Mouse (Mus musculus) hindbrain, postnatal 0 days (tissue): ENCODE results near the gene Gnai2. TPM values are rescaled to one million over a fixed set of nuclear protein-coding genes. Genes with fewer than 3 reads are reported as not detected.
A peak's percentile ranks its signal among the peaks of the same experiment; 100 is the strongest.

ENCODE experiments used
- ATAC-seq: fragments of 200-750 bp; cut with Nextera tagmentation; 2 replicates; pipeline ENCODE4 v1.8.0; 2017; ENCODE audit warnings: mild to moderate bottlenecking, moderate TSS enrichment, moderate library complexity
- DNase-seq: peaks from one replicate; pipeline ENCODE4 v3.0.0-alpha.2; 2015; ENCODE audit warnings: low spot score
- H3K27ac ChIP-seq: fragments of 300-500 bp; sonication (generic); 2 replicates; pipeline ENCODE4 v1.5.1; 2014; ENCODE audit warnings: mild to moderate bottlenecking
- H3K27me3 ChIP-seq: fragments of 300-500 bp; sonication (generic); 2 replicates; pipeline ENCODE4 v1.6.1; 2014; ENCODE audit warnings: low read length, mixed read lengths; ENCODE audit not compliant: insufficient read depth
- H3K36me3 ChIP-seq: fragments of 300-500 bp; sonication (generic); 2 replicates; pipeline ENCODE4 v1.6.1; 2014; ENCODE audit warnings: low read length, mixed read lengths; ENCODE audit not compliant: insufficient read depth
- H3K4me1 ChIP-seq: fragments of 300-500 bp; sonication (generic); 2 replicates; pipeline ENCODE4 v1.6.1; 2014; ENCODE audit warnings: antibody characterized with exemption, low read length, mixed read lengths; ENCODE audit not compliant: insufficient read depth
- H3K4me2 ChIP-seq: fragments of 300-500 bp; sonication (generic); 2 replicates; pipeline ENCODE4 v1.6.1; 2014; ENCODE audit warnings: low read depth, mild to moderate bottlenecking, low read length, moderate library complexity, mixed read lengths
- H3K4me3 ChIP-seq: fragments of 300-500 bp; sonication (generic); 2 replicates; pipeline ENCODE4 v1.5.1; 2014; ENCODE audit warnings: low read length
- H3K9ac ChIP-seq: fragments of 300-500 bp; sonication (generic); replicated peaks from 2 replicates; pipeline ENCODE4 v1.6.1; 2014; ENCODE audit warnings: mild to moderate bottlenecking, low read length, moderate library complexity, mixed read lengths
- H3K9me3 ChIP-seq: fragments of 300-500 bp; sonication (generic); 2 replicates; pipeline ENCODE4 v1.6.1; 2016; ENCODE audit warnings: low read length, mixed read lengths
- CTCF ChIP-seq: IDR thresholded peaks from 2 replicates; pipeline ENCODE4 v1.5.1; 2016; ENCODE audit warnings: antibody characterized with exemption, control low read depth, low read depth
- WGBS: fragments of 180-500 bp; shearing (Covaris S2); extraction: QIAGEN DNeasy Blood & Tissue Kit; methylation state at CpG from one replicate; pipeline ENCODE4 v1.1.7; 2014; 5-methylcytosine and 5-hydroxymethylcytosine counted together
- polyA plus RNA-seq: library from polyadenylated mRNA; unstranded; fragments of >200 nt; fragmentation: Nextera tagmentation; extraction: Ambion mirVana; gene quantifications from 2 replicates; pipeline ENCODE4 v1.2.1, GENCODE M21; 2015
- total RNA-seq: library from RNA; depleted of rRNA; stranded (reverse); fragments of >200 nt; gene quantifications from 2 replicates; pipeline ENCODE4 v1.2.3, GENCODE M21; 2014

The Gnai2 gene
- total and polyA plus RNA-seq, 2 experiments from 2014 or later = 287 to 334 TPM

- H3K9ac ChIP-seq = no peak overlapping the region
- WGBS = 67% methylated on average over 3 of the region's 3 CpGs
- ATAC-seq = no peak
- TF ChIP-seq CTCF = no peak
- H3K27ac ChIP-seq = peak overlapping the region; percentile 93; the same call in 1 of the 2 replicates
- no peak overlapping the region for H3K4me2 ChIP-seq
- 0 out of 2 replicates have a peak, but pooled peaks cover 4% of the 10 kb centered on the region for H3K36me3 ChIP-seq
- H3K4me3 ChIP-seq = no peak overlapping the region
- H3K4me1 ChIP-seq = peaks cover 33% of the 10 kb centered on the region
- no peak for DNase-seq
- H3K27me3 ChIP-seq = no peaks in the 10 kb centered on the region
- H3K9me3 ChIP-seq = no peaks in the 10 kb centered on the region
Measured at GRCm38 (mm10) chr9:107624951-107625350, 10.2 kb downstream of the Gnai2 start.

GRCm38 (mm10) chr9:107624539-107624938 is 10.6 kb downstream of the Gnai2 start:
- WGBS = 63% methylated on average over 5 of the region's 5 CpGs
- H3K27ac ChIP-seq = peak overlapping the region; percentile 93; the same call in 1 of the 2 replicates
- no peak overlapping the region for H3K4me3 ChIP-seq
- H3K4me1 ChIP-seq = peaks cover 33% of the 10 kb centered on the region
- H3K9ac ChIP-seq = no peak overlapping the region
- H3K27me3 ChIP-seq = no peaks in the 10 kb centered on the region
- DNase-seq (no peak), ATAC-seq (no peak)
- H3K9me3 ChIP-seq = no peaks in the 10 kb centered on the region
- no peak for TF ChIP-seq CTCF
- 0 out of 2 replicates have a peak, but pooled peaks cover 4% of the 10 kb centered on the region for H3K36me3 ChIP-seq
- H3K4me2 ChIP-seq = no peak overlapping the region

- TF ChIP-seq CTCF = no peak
- Histone ChIP-seq H3K4me2 (no peak overlapping the region), H3K27ac (peak overlapping the region; percentile 45; the same call in 1 of the 2 replicates), H3K36me3 (peaks cover 27% of the 10 kb centered on the region; the same call in 1 of the 2 replicates), H3K4me3 (no peak overlapping the region), H3K9ac (no peak overlapping the region), H3K9me3 (no peaks in the 10 kb centered on the region), H3K27me3 (no peaks in the 10 kb centered on the region), H3K4me1 (no peaks in the 10 kb centered on the region)
- no peak for ATAC-seq
- no peak for DNase-seq
Measured at GRCm38 (mm10) chr9:107620954-107621353, 14.2 kb downstream of the Gnai2 start.

- H3K4me2 ChIP-seq = no peak overlapping the region
- peak overlapping the region; percentile 71; the same call in 1 of the 2 replicates for H3K27ac ChIP-seq
- ATAC-seq (0 out of 2 replicates have a peak, but pooled peaks have one; percentile 4), DNase-seq (no peak)
- H3K4me1 ChIP-seq = no peaks in the 10 kb centered on the region
- TF ChIP-seq CTCF = no peak
- no peak overlapping the region for H3K9ac ChIP-seq
- H3K4me3 ChIP-seq = no peak overlapping the region
- H3K36me3 ChIP-seq = peaks cover 38% of the 10 kb centered on the region
- WGBS = 52% methylated on average over 13 of the region's 13 CpGs
- H3K27me3 ChIP-seq = no peaks in the 10 kb centered on the region
- no peaks in the 10 kb centered on the region for H3K9me3 ChIP-seq
Measured at GRCm38 (mm10) chr9:107619546-107619879, 15.7 kb downstream of the Gnai2 start.

- no peak for TF ChIP-seq CTCF
- H3K36me3 ChIP-seq = peaks cover 38% of the 10 kb centered on the region
- DNase-seq = peak; percentile 62
- H3K4me2 ChIP-seq = no peak overlapping the region
- peak; percentile 25; the same call in 1 of the 2 replicates for ATAC-seq
- no peaks in the 10 kb centered on the region for H3K27me3 ChIP-seq
- no peak overlapping the region for H3K9ac ChIP-seq
- no peaks in the 10 kb centered on the region for H3K9me3 ChIP-seq
- WGBS = 23% methylated on average over 13 of the region's 13 CpGs
- no peaks in the 10 kb centered on the region for H3K4me1 ChIP-seq
- peak overlapping the region; percentile 71 for H3K27ac ChIP-seq
- H3K4me3 ChIP-seq = no peak overlapping the region
Measured at GRCm38 (mm10) chr9:107618778-107619545, 16.2 kb downstream of the Gnai2 start.

GRCm38 (mm10) chr9:107618098-107618497 is 17.1 kb downstream of the Gnai2 start:
- H3K27me3 ChIP-seq = no peaks in the 10 kb centered on the region
- no peak overlapping the region for H3K9ac ChIP-seq
- H3K4me3 ChIP-seq = no peak overlapping the region
- TF ChIP-seq CTCF = no peak
- DNase-seq = no peak
- no peaks in the 10 kb centered on the region for H3K9me3 ChIP-seq
- H3K4me2 ChIP-seq = no peak overlapping the region
- ATAC-seq = no peak
- 79% methylated on average over 6 of the region's 6 CpGs for WGBS
- peaks cover 36% of the 10 kb centered on the region for H3K36me3 ChIP-seq
- H3K4me1 ChIP-seq = no peaks in the 10 kb centered on the region
- H3K27ac ChIP-seq = peak overlapping the region; percentile 71

GRCm38 (mm10) chr9:107617461-107617860 is 17.7 kb downstream of the Gnai2 start:
- Histone ChIP-seq H3K4me1 (no peaks in the 10 kb centered on the region), H3K27me3 (no peaks in the 10 kb centered on the region), H3K36me3 (peaks cover 33% of the 10 kb centered on the region), H3K4me3 (no peak overlapping the region), H3K4me2 (no peak overlapping the region), H3K27ac (no peak overlapping the region), H3K9ac (no peak overlapping the region), H3K9me3 (no peaks in the 10 kb centered on the region)
- WGBS = 76% methylated on average over 2 of the region's 2 CpGs
- ATAC-seq (no peak), DNase-seq (no peak)
- peak; percentile 25; the same call in 1 of the 2 replicates for TF ChIP-seq CTCF
